8 mouse cellular contexts compared by ENCODE assay signal in the genomic region with DNA sequence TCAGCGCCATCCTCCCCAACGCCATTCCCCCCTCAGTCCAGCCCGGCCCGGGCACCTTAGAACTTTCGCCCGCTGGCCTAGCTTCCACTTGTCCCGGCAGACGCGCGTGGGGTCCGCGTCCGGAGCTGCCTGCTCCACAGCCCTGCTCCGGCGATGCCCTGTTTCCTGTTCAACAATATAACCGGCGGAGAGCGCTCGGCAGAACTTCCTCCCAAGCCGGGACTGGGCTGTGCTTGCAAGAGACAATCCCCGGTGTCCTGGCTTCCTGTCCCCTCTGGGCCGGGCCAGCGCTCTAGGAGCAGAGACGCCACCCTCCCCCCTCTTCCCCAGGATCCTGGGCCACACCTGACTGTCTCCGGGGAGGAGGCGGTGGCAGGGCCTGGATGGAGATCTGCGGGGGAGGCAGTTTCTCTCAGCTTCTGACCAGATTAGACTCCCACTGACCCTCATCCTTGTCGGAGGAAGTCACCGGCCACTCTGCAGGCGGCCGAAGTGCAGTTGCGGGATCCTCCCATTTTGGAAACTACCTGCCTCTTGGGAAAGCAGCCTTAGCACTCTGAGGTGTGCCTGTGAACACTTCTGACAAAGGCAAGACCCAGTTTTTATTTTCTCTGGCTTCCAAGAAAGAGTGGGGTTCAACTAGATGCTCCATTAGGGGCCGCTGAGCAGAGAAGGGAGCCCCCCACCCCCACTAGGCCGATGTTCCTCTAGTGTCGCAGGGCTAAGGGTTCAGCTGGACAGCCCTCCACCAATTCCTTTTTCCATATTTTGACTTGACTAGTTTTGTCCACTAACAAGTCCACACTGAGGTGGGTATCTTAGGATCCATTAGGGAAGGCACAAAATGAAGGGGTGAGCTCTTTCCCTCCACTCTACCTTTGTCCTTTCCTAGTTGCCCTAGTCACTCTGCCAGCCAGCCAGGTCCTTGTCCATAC. TPM values are rescaled to one million over a fixed set of nuclear protein-coding genes. Genes with fewer than 3 reads are reported as not detected.
DNase-seq lines count a peak whose midpoint lies in the region; ATAC-seq and TF ChIP-seq lines count a peak whose summit lies in the region.

A gene (minus strand): TSS at position 479 of the 935 bp plus-strand sequence.

- H3K27ac ChIP-seq in kidney, adult 2 months (ENCODE audit: insufficient read depth, low read depth, low read length) = peak within 1 kb of the TSS; percentile 67
- no peak within 1 kb of the TSS for H3K27ac ChIP-seq in liver, embryonic 14.5 days
- no peak within 1 kb of the TSS for H3K27ac ChIP-seq in neural tube, embryonic 11.5 days (ENCODE audit: low read depth, low read length)
- no peak within 1 kb of the TSS for H3K27ac ChIP-seq in thymus, adult 2 months (ENCODE audit: control insufficient read depth, insufficient read depth, low read length)

- H3K4me1 ChIP-seq in kidney, adult 2 months (ENCODE audit: control insufficient read depth, insufficient read depth, low read length) = peaks cover 6% of the 10 kb centered on the region; the same call in 1 of the 2 replicates
- H3K4me1 ChIP-seq in liver, embryonic 14.5 days (replicated peaks; ENCODE audit: control insufficient read depth in 2 of 2, insufficient read depth in 2 of 2, low read length in 1 of 2) = peaks cover 0 to 4% of the 10 kb centered on the region in 2 experiments; a peak in 1 of 4 replicates
- H3K4me1 ChIP-seq in neural tube, embryonic 11.5 days (ENCODE audit: control insufficient read depth, insufficient read depth, low read length) = peaks cover 10% of the 10 kb centered on the region
- H3K4me1 ChIP-seq in thymus, adult 2 months (replicated peaks; ENCODE audit: control insufficient read depth, insufficient read depth, low read length) = peaks cover 37% of the 10 kb centered on the region

- H3K9ac ChIP-seq in liver, embryonic 14.5 days (replicated peaks) = peak within 1 kb of the TSS; percentile 21; the same call in 1 of the 2 replicates
- peak within 1 kb of the TSS; percentile 7; the same call in 1 of the 2 replicates for H3K9ac ChIP-seq in neural tube, embryonic 11.5 days (ENCODE audit: low read length)

- H3K9me3 ChIP-seq in liver, embryonic 14.5 days (ENCODE audit: control insufficient read depth, low read length) = no peaks in the 10 kb centered on the region
- no peaks in the 10 kb centered on the region for H3K9me3 ChIP-seq in neural tube, embryonic 11.5 days (ENCODE audit: control insufficient read depth, low read length)

- no peak for TF ChIP-seq EP300 in liver, embryonic 14.5 days (IDR thresholded peaks at IDR 0.05; ENCODE audit: low read depth)

- H3K27me3 ChIP-seq in kidney, adult 2 months (replicated peaks; ENCODE audit: control insufficient read depth, insufficient read depth, low read length) = no peaks in the 10 kb centered on the region
- H3K27me3 ChIP-seq in liver, embryonic 14.5 days (ENCODE audit: control insufficient read depth, insufficient read depth, low read length) = peaks cover 53% of the 10 kb centered on the region
- H3K27me3 ChIP-seq in neural tube, embryonic 11.5 days (ENCODE audit: control insufficient read depth, insufficient read depth, low read length) = peaks cover 58% of the 10 kb centered on the region
- peaks cover 15% of the 10 kb centered on the region; the same call in 1 of the 2 replicates for H3K27me3 ChIP-seq in thymus, adult 2 months (ENCODE audit: control insufficient read depth, insufficient read depth, low read length)

- WGBS in kidney, adult 2 months = 7% methylated on average over 35 of the region's 35 CpGs
- 2% methylated on average over 35 of the region's 35 CpGs for WGBS in liver, embryonic 14.5 days (ENCODE audit: insufficient replicate concordance)
- WGBS in neural tube, embryonic 11.5 days = 2% methylated on average over 34 of the region's 35 CpGs
- whole genome bisulfite sequencing in thymus, adult 2 months = 3% methylated on average over 35 of the region's 35 CpGs

- no peaks in the 10 kb centered on the region for H3K36me3 ChIP-seq in kidney, adult 2 months (ENCODE audit: control insufficient read depth, insufficient read depth, low read length)
- H3K36me3 ChIP-seq in liver, embryonic 14.5 days (replicated peaks; ENCODE audit: control insufficient read depth, insufficient read depth, low read depth) = no peaks in the 10 kb centered on the region
- no peaks in the 10 kb centered on the region for H3K36me3 ChIP-seq in neural tube, embryonic 11.5 days (ENCODE audit: control insufficient read depth, insufficient read depth, low read length)
- no peaks in the 10 kb centered on the region for H3K36me3 ChIP-seq in thymus, adult 2 months (ENCODE audit: control insufficient read depth, insufficient read depth, low read length)

- TF ChIP-seq CTCF in kidney, adult 2 months (conservative IDR thresholded peaks at IDR 0.05; ENCODE audit: insufficient read depth, insufficient read length, low read depth, low read length) = no peak
- TF ChIP-seq CTCF in liver, embryonic 14.5 days (IDR thresholded peaks at IDR 0.05; ENCODE audit: low read depth) = no peak
- TF ChIP-seq CTCF in thymus, adult 2 months (IDR thresholded peaks at IDR 0.05; ENCODE audit: borderline replicate concordance, control insufficient read depth, extremely low read depth, insufficient read depth, low read length, poor library complexity) = 0 out of 2 replicates have a peak, but pooled peaks have one; percentile 9

- H3K4me3 ChIP-seq in kidney, adult 2 months (ENCODE audit: insufficient read depth, low read depth, low read length) = peak within 1 kb of the TSS; percentile 49
- H3K4me3 ChIP-seq in liver, embryonic 14.5 days (ENCODE audit: insufficient read depth in 1 of 2, low read depth in 2 of 2, low read length in 2 of 2) = peak within 1 kb of the TSS; percentile 45 to 47
- peak within 1 kb of the TSS; percentile 26 for H3K4me3 ChIP-seq in neural tube, embryonic 11.5 days (ENCODE audit: low read depth, low read length)
- H3K4me3 ChIP-seq in thymus, adult 2 months (ENCODE audit: control insufficient read depth, insufficient read depth, low read length) = peak within 1 kb of the TSS; percentile 52

- ATAC-seq in liver, embryonic 14.5 days (ENCODE audit: insufficient read depth) = no peak; the same call in 1 of the 2 replicates
- ATAC-seq in neural tube, embryonic 11.5 days (ENCODE audit: insufficient read depth, low FRiP score, low TSS enrichment) = no peak

- TF ChIP-seq POLR2A in kidney, adult 2 months (IDR thresholded peaks at IDR 0.05; ENCODE audit: low read depth, low read length) = peak; percentile 2
- TF ChIP-seq POLR2A in thymus, adult 2 months (IDR thresholded peaks at IDR 0.05; ENCODE audit: control insufficient read depth, extremely low read depth, insufficient read depth, low read length, poor library complexity) = no peak

- peak within 1 kb of the TSS; percentile 58 for H3K4me2 ChIP-seq in liver, embryonic 14.5 days (ENCODE audit: low read depth)
- H3K4me2 ChIP-seq in neural tube, embryonic 11.5 days (ENCODE audit: low read depth) = peak within 1 kb of the TSS; percentile 46

- DNase-seq in spleen, adult 18-20 months = peak; percentile 55 to 69
- no peak for DNase-seq in spleen, adult 12 weeks (ENCODE audit: low spot score)
- peak; percentile 61 for DNase-seq in embryo, embryonic 9.5 days (ENCODE audit: extremely low spot score)
- peak; percentile 88 for DNase-seq in heart, adult 8-10 months (ENCODE audit: low spot score)
- peak; percentile 92 for DNase-seq in kidney, adult 2 months
- no peak for DNase-seq in liver, embryonic 14.5 days (ENCODE audit: low read depth in 3 of 3, low spot score in 3 of 3)
- DNase-seq in neural tube, embryonic 11.5 days (ENCODE audit: low spot score) = peak; percentile 44
- DNase-seq in thymus, adult 2 months = peak; percentile 64

RNA-seq across cellular contexts. Expression of the gene that starts here (rescaled TPM):
- 10 to 100 TPM; 11.9 to 20.4 (median 13.3) TPM for total RNA-seq in heart, adult 8-10 months (2022)
- 38.4 and 46.8 TPM in 2 replicates for polyA plus RNA-seq in kidney, adult 2 months (2012; rRNA removed)
- 2.6 TPM in 2 replicates for polyA plus RNA-seq in liver, embryonic 14.5 days (2012; rRNA removed)
- 1.4 and 1.5 TPM in 2 replicates for polyA plus RNA-seq in liver, embryonic 14.5 days (2014; fragmentation: Nextera tagmentation; extraction: Ambion mirVana)
- 4.3 and 4.5 TPM in 2 replicates for polyA plus RNA-seq in neural tube, embryonic 11.5 days (2014; fragmentation: Nextera tagmentation; extraction: Ambion mirVana)
- polyA plus RNA-seq in thymus, adult 2 months (2012; rRNA removed) = 124 and 125 TPM in 2 replicates

Comparison
In these comparisons a context has a peak if more than half of its experiments do, and no peak if none do; other contexts are left out.
1. DNase-seq: peak in spleen, adult 18-20 months (2 of 2), embryo, embryonic 9.5 days (single experiment), heart, adult 8-10 months (single experiment), kidney, adult 2 months (single experiment), neural tube, embryonic 11.5 days (single experiment) and thymus, adult 2 months (single experiment); none in spleen, adult 12 weeks (single experiment) and liver, embryonic 14.5 days (0 of 3).
2. Peak in every context shown above with its lines, with median percentiles within 50 percentile points of each other: H3K4me3 ChIP-seq.